Mouse (Mus musculus): ENCODE data around the gene Gm10271. TPM values are rescaled to one million over a fixed set of nuclear protein-coding genes. Genes with fewer than 3 reads are reported as not detected.

The Gm10271 gene
- polyA plus RNA-seq, 1 experiment from 2014 or later = not detected

GRCm38 (mm10) chr10:116908901-116909642 lies 63.3 kb downstream of the Gm10271 start:
- no peak for ATAC-seq (ENCODE audit: low FRiP score)
- Histone ChIP-seq H3K9me3 (replicated peaks) (no peaks in the 10 kb centered on the region), H3K9ac (no peak overlapping the region), H3K27ac (no peak overlapping the region), H3K4me3 (no peak overlapping the region), H3K36me3 (peaks cover 78% of the 10 kb centered on the region), H3K4me2 (replicated peaks) (no peak overlapping the region), H3K4me1 (0 out of 2 replicates have a peak, but pooled peaks cover 3% of the 10 kb centered on the region), H3K27me3 (no peaks in the 10 kb centered on the region)
- WGBS = 75% methylated on average over 15 of the region's 15 CpGs

Other genes starting within 250 kb of the Gm10271 start
- gene Myrfl, start 75.7 kb downstream of the Gm10271 start, polyA plus RNA-seq (2016; fragmentation: Nextera tagmentation; extraction: Ambion mirVana) = 0.17 TPM in 1 of 2 replicates, not detected in the other
- 40.4 and 44.1 TPM in 2 replicates for gene Rab3ip, start 21.8 kb downstream of the Gm10271 start, polyA plus RNA-seq (2016; fragmentation: Nextera tagmentation; extraction: Ambion mirVana)
- gene Best3, start 13.7 kb upstream of the Gm10271 start, polyA plus RNA-seq (2016; fragmentation: Nextera tagmentation; extraction: Ambion mirVana) = 0.22 and 0.53 TPM in 2 replicates
- not detected in 2 replicates for gene Lrrc10, start 72.7 kb upstream of the Gm10271 start, polyA plus RNA-seq (2016; fragmentation: Nextera tagmentation; extraction: Ambion mirVana)
- gene Cct2, start 91.2 kb upstream of the Gm10271 start, polyA plus RNA-seq (2016; fragmentation: Nextera tagmentation; extraction: Ambion mirVana) = 247 and 251 TPM in 2 replicates
- 25.3 and 31.7 TPM in 2 replicates for gene Frs2, start 175.9 kb upstream of the Gm10271 start, polyA plus RNA-seq (2016; fragmentation: Nextera tagmentation; extraction: Ambion mirVana)